Mouse (Mus musculus): ENCODE results near the gene Pcgf1. TPM values are rescaled to one million over a fixed set of nuclear protein-coding genes. Genes with fewer than 3 reads are reported as not detected.
A peak's percentile ranks its signal among the peaks of the same experiment; 100 is the strongest.

The Pcgf1 gene
- total RNA-seq, 1 experiment from 2014 or later = 2.0 TPM

GRCm38 (mm10) chr6:83118825-83119733, 41.4 kb downstream of the Pcgf1 start:
- ATAC-seq (replicated peaks; ENCODE audit: insufficient number of reproducible peaks, low FRiP score, low TSS enrichment, poor library complexity, severe bottlenecking) = no peak

- ATAC-seq (replicated peaks; ENCODE audit: insufficient number of reproducible peaks, low FRiP score, low TSS enrichment, poor library complexity, severe bottlenecking) = no peak
Measured at GRCm38 (mm10) chr6:83119734-83120051, 42.0 kb downstream of the Pcgf1 start.

GRCm38 (mm10) chr6:83120930-83121862, 43.5 kb downstream of the Pcgf1 start, which contains the start of gene Wbp1:
Gene Wbp1, minus strand, starts transcription at chr6:83121559.
- peak; percentile 94 for ATAC-seq (replicated peaks; ENCODE audit: insufficient number of reproducible peaks, low FRiP score, low TSS enrichment, poor library complexity, severe bottlenecking)

GRCm38 (mm10) chr6:83121863-83122710, 44.4 kb downstream of the Pcgf1 start:
- ATAC-seq (replicated peaks; ENCODE audit: insufficient number of reproducible peaks, low FRiP score, low TSS enrichment, poor library complexity, severe bottlenecking) = no peak

GRCm38 (mm10) chr6:83122961-83123360, 45.3 kb downstream of the Pcgf1 start:
- no peak for ATAC-seq (replicated peaks; ENCODE audit: insufficient number of reproducible peaks, low FRiP score, low TSS enrichment, poor library complexity, severe bottlenecking)

- ATAC-seq (replicated peaks; ENCODE audit: insufficient number of reproducible peaks, low FRiP score, low TSS enrichment, poor library complexity, severe bottlenecking) = peak; percentile 84
Measured at GRCm38 (mm10) chr6:83124851-83125312, 47.2 kb downstream of the Pcgf1 start.

GRCm38 (mm10) chr6:83125331-83125730, 47.7 kb downstream of the Pcgf1 start, which contains the start of gene Ino80b:
Gene Ino80b, minus strand, starts transcription at chr6:83125431.
- no peak for ATAC-seq (replicated peaks; ENCODE audit: insufficient number of reproducible peaks, low FRiP score, low TSS enrichment, poor library complexity, severe bottlenecking)

- no peak for ATAC-seq (replicated peaks; ENCODE audit: insufficient number of reproducible peaks, low FRiP score, low TSS enrichment, poor library complexity, severe bottlenecking)
Measured at GRCm38 (mm10) chr6:83127419-83127818, 49.8 kb downstream of the Pcgf1 start.

Other genes with a start within 250 kb of the Pcgf1 start
- gene Sema4f, start 138.1 kb upstream of the Pcgf1 start, total RNA-seq (2017) = not detected in 3 replicates
- gene M1ap, start 131.0 kb upstream of the Pcgf1 start, total RNA-seq (2017) = 1.8 TPM in 1 of 3 replicates, not detected in the others
- 36.6 to 44.9 TPM (median 43.6 TPM) in 3 replicates for gene Dok1, start 44.4 kb upstream of the Pcgf1 start, total RNA-seq (2017)
- 2.3 to 10.2 TPM (median 4.2 TPM) in 3 replicates for gene Loxl3, start 43.7 kb upstream of the Pcgf1 start, total RNA-seq (2017)
- 187 to 238 TPM (median 209 TPM) in 3 replicates for gene Aup1, start 23.3 kb upstream of the Pcgf1 start, total RNA-seq (2017)
- gene Htra2, start 22.6 kb upstream of the Pcgf1 start, total RNA-seq (2017) = 81.4 to 125 TPM (median 105 TPM) in 3 replicates
- gene Dqx1, start 20.0 kb upstream of the Pcgf1 start, total RNA-seq (2017) = 0.21 to 3.8 TPM (median 2.6 TPM) in 3 replicates
- gene Tlx2, start 7.6 kb upstream of the Pcgf1 start, total RNA-seq (2017) = not detected in 3 replicates
- gene Lbx2, start 8.5 kb downstream of the Pcgf1 start, total RNA-seq (2017) = not detected in 3 replicates
- 0.48 to 12.5 TPM (median 1.5 TPM) in 3 replicates for gene Ccdc142, start 23.7 kb downstream of the Pcgf1 start, total RNA-seq (2017)
- gene Gm42688, start 23.7 kb downstream of the Pcgf1 start, total RNA-seq (2017) = 2.5 to 5.5 TPM (median 2.6 TPM) in 3 replicates
- gene Mrpl53, start 31.2 kb downstream of the Pcgf1 start, total RNA-seq (2017) = 4.4 to 38.2 TPM (median 19.3 TPM) in 3 replicates
- gene Mogs, start 37.6 kb downstream of the Pcgf1 start, total RNA-seq (2017) = 24.8 to 42.1 TPM (median 28.8 TPM) in 3 replicates
- 45.0 to 60.1 TPM (median 53.4 TPM) in 3 replicates for gene Wbp1, start 43.7 kb downstream of the Pcgf1 start, total RNA-seq (2017)
- gene Ino80b, start 47.6 kb downstream of the Pcgf1 start, total RNA-seq (2017) = 25.0 to 53.9 TPM (median 41.3 TPM) in 3 replicates
- gene Rtkn, start 57.6 kb downstream of the Pcgf1 start, total RNA-seq (2017) = 0.96 to 2.7 TPM (median 1.0 TPM) in 3 replicates
- 0.11 to 0.29 TPM in 2 of 3 replicates, not detected in the other for gene Wdr54, start 78.5 kb downstream of the Pcgf1 start, total RNA-seq (2017)
- gene 1700003E16Rik, start 78.5 kb downstream of the Pcgf1 start, total RNA-seq (2017) = 0.48 TPM in 1 of 3 replicates, not detected in the others
- gene Dctn1, start 88.1 kb downstream of the Pcgf1 start, total RNA-seq (2017) = 39.1 to 65.9 TPM (median 51.0 TPM) in 3 replicates
- not detected in 3 replicates for gene Slc4a5, start 142.0 kb downstream of the Pcgf1 start, total RNA-seq (2017)
- gene Mthfd2, start 248.0 kb downstream of the Pcgf1 start, total RNA-seq (2017) = 25.6 to 40.2 TPM (median 28.5 TPM) in 3 replicates
- gene Mob1a, start 248.1 kb downstream of the Pcgf1 start, total RNA-seq (2017) = 300 to 314 TPM (median 304 TPM) in 3 replicates